Mouse (Mus musculus): ENCODE data around the gene Pcsk5. TPM values are rescaled to one million over a fixed set of nuclear protein-coding genes. Genes with fewer than 3 reads are reported as not detected.

Gene Pcsk5
- polyA plus RNA-seq, 1 experiment from 2014 or later, result 7.9 TPM

DNA sequence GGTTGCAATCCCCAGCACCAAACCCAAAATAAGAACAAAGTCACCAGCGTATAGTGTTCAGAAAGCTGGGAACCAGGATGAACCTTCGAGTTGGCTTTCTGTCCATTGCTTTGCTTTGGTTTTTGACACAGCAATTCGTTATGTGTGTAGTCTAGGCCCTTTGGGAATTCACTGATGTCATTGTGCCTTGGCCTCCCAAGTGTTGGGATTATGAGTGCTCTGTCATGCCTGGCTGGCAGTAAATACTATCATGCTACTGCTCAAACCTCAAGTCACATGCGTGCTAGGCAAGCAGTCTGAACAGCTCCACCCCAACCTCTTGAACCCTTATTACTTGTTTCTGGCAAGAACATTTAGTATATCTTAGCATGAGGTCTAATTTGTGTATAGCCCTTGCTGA, 434.3 kb downstream of the Pcsk5 start:
- Histone ChIP-seq H3K36me3 (ENCODE audit: control insufficient read depth, insufficient read depth, low read length) (peaks cover 21% of the 10 kb centered on the region), H3K9ac (replicated peaks; ENCODE audit: low read length) (no peak overlapping the region), H3K4me2 (ENCODE audit: low read length) (no peak overlapping the region), H3K4me1 (ENCODE audit: control insufficient read depth, insufficient read depth, low read length) (no peaks in the 10 kb centered on the region), H3K27ac (replicated peaks; ENCODE audit: low read depth, low read length) (no peak overlapping the region), H3K4me3 (replicated peaks; ENCODE audit: low read depth, low read length) (no peak overlapping the region), H3K9me3 (ENCODE audit: control insufficient read depth, low read length) (no peaks in the 10 kb centered on the region), H3K27me3 (ENCODE audit: control insufficient read depth, insufficient read depth, low read length) (no peaks in the 10 kb centered on the region)
- WGBS, result 88% methylated on average over 4 of the region's 4 CpGs
- DNase-seq (no peak), ATAC-seq (ENCODE audit: low FRiP score, low TSS enrichment) (no peak)

DNA sequence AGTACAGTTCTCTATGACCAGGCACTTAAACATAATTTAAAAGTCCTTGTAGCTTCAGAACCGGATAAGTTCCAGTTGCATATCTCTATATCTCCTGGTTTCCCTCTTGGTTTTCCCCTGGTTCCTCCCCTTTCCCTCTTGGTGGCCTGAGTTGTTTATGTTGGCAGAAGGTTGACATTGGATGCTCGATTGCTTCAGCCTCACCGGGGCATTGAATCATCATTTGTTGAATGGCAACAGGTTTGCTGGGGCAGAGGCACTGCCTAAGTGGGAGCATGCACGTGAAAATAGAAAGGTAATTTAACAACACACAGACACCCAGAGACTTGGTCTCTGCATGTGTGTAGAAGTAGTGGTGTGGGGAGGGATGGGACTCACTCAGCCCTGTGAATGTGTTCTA, 436.9 kb downstream of the Pcsk5 start:
- no peak overlapping the region for H3K9ac ChIP-seq (replicated peaks; ENCODE audit: low read length)
- no peak overlapping the region for H3K27ac ChIP-seq (replicated peaks; ENCODE audit: low read depth, low read length)
- H3K9me3 ChIP-seq (ENCODE audit: control insufficient read depth, low read length), result no peaks in the 10 kb centered on the region
- peaks cover 31% of the 10 kb centered on the region for H3K36me3 ChIP-seq (ENCODE audit: control insufficient read depth, insufficient read depth, low read length)
- no peaks in the 10 kb centered on the region for H3K27me3 ChIP-seq (ENCODE audit: control insufficient read depth, insufficient read depth, low read length)
- no peak overlapping the region for H3K4me3 ChIP-seq (replicated peaks; ENCODE audit: low read depth, low read length)
- no peak for ATAC-seq (ENCODE audit: low FRiP score, low TSS enrichment)
- H3K4me2 ChIP-seq (ENCODE audit: low read length), result no peak overlapping the region
- H3K4me1 ChIP-seq (ENCODE audit: control insufficient read depth, insufficient read depth, low read length), result no peaks in the 10 kb centered on the region
- 94% methylated on average over 4 of the region's 4 CpGs for WGBS
- DNase-seq, result no peak

- no peaks in the 10 kb centered on the region for H3K9me3 ChIP-seq (ENCODE audit: control insufficient read depth, low read length)
- no peak overlapping the region for H3K27ac ChIP-seq (replicated peaks; ENCODE audit: low read depth, low read length)
- ATAC-seq (ENCODE audit: low FRiP score, low TSS enrichment), result no peak
- peaks cover 5% of the 10 kb centered on the region for H3K4me1 ChIP-seq (ENCODE audit: control insufficient read depth, insufficient read depth, low read length)
- DNase-seq, result no peak
- no peak overlapping the region for H3K4me3 ChIP-seq (replicated peaks; ENCODE audit: low read depth, low read length)
- no peak overlapping the region for H3K9ac ChIP-seq (replicated peaks; ENCODE audit: low read length)
- no peak overlapping the region for H3K4me2 ChIP-seq (ENCODE audit: low read length)
- H3K36me3 ChIP-seq (ENCODE audit: control insufficient read depth, insufficient read depth, low read length), result peaks cover 31% of the 10 kb centered on the region
- no peaks in the 10 kb centered on the region for H3K27me3 ChIP-seq (ENCODE audit: control insufficient read depth, insufficient read depth, low read length)
- 86% methylated on average over 4 of the region's 4 CpGs for WGBS
Observed at GRCm38 (mm10) chr19:17399965-17400364, 437.5 kb downstream of the Pcsk5 start.

- DNase-seq, result no peak
Observed at GRCm38 (mm10) chr19:17397922-17398321, 439.5 kb downstream of the Pcsk5 start.

GRCm38 (mm10) chr19:17396802-17397201, 440.6 kb downstream of the Pcsk5 start:
- H3K9me3 ChIP-seq (ENCODE audit: control insufficient read depth, low read length), result no peaks in the 10 kb centered on the region
- H3K4me1 ChIP-seq (ENCODE audit: control insufficient read depth, insufficient read depth, low read length), result peaks cover 10% of the 10 kb centered on the region
- DNase-seq (no peak), ATAC-seq (ENCODE audit: low FRiP score, low TSS enrichment) (no peak)
- no peak overlapping the region for H3K9ac ChIP-seq (replicated peaks; ENCODE audit: low read length)
- H3K4me2 ChIP-seq (ENCODE audit: low read length), result no peak overlapping the region
- peaks cover 31% of the 10 kb centered on the region for H3K36me3 ChIP-seq (ENCODE audit: control insufficient read depth, insufficient read depth, low read length)
- 95% methylated on average over 4 of the region's 4 CpGs for WGBS
- no peak overlapping the region for H3K27ac ChIP-seq (replicated peaks; ENCODE audit: low read depth, low read length)
- H3K27me3 ChIP-seq (ENCODE audit: control insufficient read depth, insufficient read depth, low read length), result 0 out of 2 replicates have a peak, but pooled peaks cover 4% of the 10 kb centered on the region
- no peak overlapping the region for H3K4me3 ChIP-seq (replicated peaks; ENCODE audit: low read depth, low read length)

More at GRCm38 (mm10) chr19:17397922-17398321, 439.5 kb downstream of the Pcsk5 start:
- Histone ChIP-seq H3K9ac (replicated peaks; ENCODE audit: low read length) (no peak overlapping the region), H3K4me2 (ENCODE audit: low read length) (no peak overlapping the region), H3K4me1 (ENCODE audit: control insufficient read depth, insufficient read depth, low read length) (peaks cover 10% of the 10 kb centered on the region), H3K9me3 (ENCODE audit: control insufficient read depth, low read length) (no peaks in the 10 kb centered on the region), H3K36me3 (ENCODE audit: control insufficient read depth, insufficient read depth, low read length) (peaks cover 31% of the 10 kb centered on the region), H3K27ac (replicated peaks; ENCODE audit: low read depth, low read length) (no peak overlapping the region), H3K27me3 (ENCODE audit: control insufficient read depth, insufficient read depth, low read length) (0 out of 2 replicates have a peak, but pooled peaks cover 3% of the 10 kb centered on the region), H3K4me3 (replicated peaks; ENCODE audit: low read depth, low read length) (no peak overlapping the region)
- ATAC-seq (ENCODE audit: low FRiP score, low TSS enrichment), result no peak
- 78% methylated on average over 5 of the region's 5 CpGs for WGBS

DNA sequence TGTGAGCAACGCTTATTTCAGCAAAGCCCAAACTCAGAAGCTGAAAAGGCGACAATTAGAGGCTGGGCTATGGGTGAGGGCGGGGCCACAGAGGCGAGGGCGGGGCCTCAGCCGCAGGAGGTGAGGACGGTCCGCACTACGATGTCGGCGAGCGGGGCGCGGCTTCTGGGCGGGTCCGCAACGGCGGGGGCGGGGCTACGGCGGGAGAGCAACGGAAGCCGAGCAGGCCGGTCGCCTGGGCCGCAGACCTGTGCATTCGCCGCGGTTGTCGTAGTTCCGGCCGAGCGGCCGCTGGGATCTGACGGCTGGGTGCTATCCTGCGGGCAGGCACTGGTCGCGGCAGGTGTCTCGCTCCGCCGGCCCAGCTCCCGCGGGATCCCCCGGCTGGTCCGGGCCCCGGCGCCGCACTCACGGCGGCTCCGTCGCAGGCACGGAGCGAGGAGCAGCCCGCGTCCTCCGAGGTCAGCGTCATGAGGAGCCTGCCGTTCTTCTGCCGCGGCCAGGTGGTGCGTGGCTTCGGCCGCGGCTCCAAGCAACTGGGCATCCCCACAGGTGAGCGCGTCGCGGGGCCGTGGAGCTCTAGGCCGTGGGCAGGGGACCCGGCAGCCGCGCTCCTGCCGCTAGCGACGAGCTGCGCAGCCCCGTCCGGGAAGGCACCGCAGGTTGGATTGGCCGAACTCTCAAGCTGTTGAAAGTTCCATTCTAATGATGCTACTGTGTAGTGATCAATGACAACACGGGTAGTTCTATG, 443.4 kb downstream of the Pcsk5 start, which contains the start of gene Rfk:
Gene Rfk, plus strand, starts transcription at position 203 of the 751 bp plus-strand sequence.
- Histone ChIP-seq H3K27me3 (ENCODE audit: control insufficient read depth, insufficient read depth, low read length) (0 out of 2 replicates have a peak, but pooled peaks cover 4% of the 10 kb centered on the region), H3K9me3 (ENCODE audit: control insufficient read depth, low read length) (no peaks in the 10 kb centered on the region), H3K9ac (replicated peaks; ENCODE audit: low read length) (peak within 1 kb of the TSS; percentile 86), H3K36me3 (ENCODE audit: control insufficient read depth, insufficient read depth, low read length) (peaks cover 15% of the 10 kb centered on the region; the same call in 1 of the 2 replicates), H3K27ac (replicated peaks; ENCODE audit: low read depth, low read length) (peak within 1 kb of the TSS; percentile 68), H3K4me2 (ENCODE audit: low read length) (peak within 1 kb of the TSS; percentile 72), H3K4me1 (ENCODE audit: control insufficient read depth, insufficient read depth, low read length) (peaks cover 10% of the 10 kb centered on the region), H3K4me3 (replicated peaks; ENCODE audit: low read depth, low read length) (peak within 1 kb of the TSS; percentile 96)
- DNase-seq (peak; percentile 94), ATAC-seq (ENCODE audit: low FRiP score, low TSS enrichment) (peak; percentile 97)
- WGBS, result under 1% methylated on average over 83 of the region's 83 CpGs

DNA sequence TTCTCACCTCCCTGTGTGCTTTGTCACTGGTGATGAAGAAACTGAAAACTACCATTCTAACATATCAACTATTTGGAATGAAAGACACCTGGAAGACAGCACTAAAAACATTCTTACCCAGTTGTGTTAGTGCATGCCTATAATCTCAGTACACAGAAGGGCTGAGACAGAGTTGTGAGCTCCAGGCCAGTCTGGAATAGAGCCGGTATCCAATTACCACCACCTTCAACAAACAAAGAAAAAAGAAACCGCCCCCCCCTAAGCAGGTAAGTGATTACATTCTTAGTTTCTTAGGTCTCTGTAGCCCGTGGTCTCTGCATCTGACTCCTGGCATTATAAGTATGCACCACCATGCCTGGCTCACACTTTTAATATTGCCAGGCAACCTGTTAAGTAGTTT, 444.6 kb downstream of the Pcsk5 start:
- ATAC-seq (ENCODE audit: low FRiP score, low TSS enrichment), result no peak
- Histone ChIP-seq H3K9me3 (ENCODE audit: control insufficient read depth, low read length) (no peaks in the 10 kb centered on the region), H3K27ac (replicated peaks; ENCODE audit: low read depth, low read length) (no peak overlapping the region), H3K4me3 (replicated peaks; ENCODE audit: low read depth, low read length) (peak overlapping the region; percentile 96; the same call in 1 of the 2 replicates), H3K36me3 (ENCODE audit: control insufficient read depth, insufficient read depth, low read length) (peaks cover 7% of the 10 kb centered on the region; the same call in 1 of the 2 replicates), H3K4me2 (ENCODE audit: low read length) (no peak overlapping the region), H3K27me3 (ENCODE audit: control insufficient read depth, insufficient read depth, low read length) (0 out of 2 replicates have a peak, but pooled peaks cover 4% of the 10 kb centered on the region), H3K9ac (replicated peaks; ENCODE audit: low read length) (no peak overlapping the region), H3K4me1 (ENCODE audit: control insufficient read depth, insufficient read depth, low read length) (peaks cover 10% of the 10 kb centered on the region)
- DNase-seq, result no peak
- 12% methylated on average over 3 of the region's 3 CpGs for WGBS

GRCm38 (mm10) chr19:17388404-17388803, 449.0 kb downstream of the Pcsk5 start:
- H3K4me2 ChIP-seq (ENCODE audit: low read length), result no peak overlapping the region
- peak; percentile 82 for DNase-seq
- no peak for ATAC-seq (ENCODE audit: low FRiP score, low TSS enrichment)
- H3K9me3 ChIP-seq (ENCODE audit: control insufficient read depth, low read length), result no peaks in the 10 kb centered on the region
- H3K27ac ChIP-seq (replicated peaks; ENCODE audit: low read depth, low read length), result no peak overlapping the region
- 0 out of 2 replicates have a peak, but pooled peaks cover 4% of the 10 kb centered on the region for H3K27me3 ChIP-seq (ENCODE audit: control insufficient read depth, insufficient read depth, low read length)
- 14% methylated on average over 2 of the region's 2 CpGs for WGBS
- H3K4me3 ChIP-seq (replicated peaks; ENCODE audit: low read depth, low read length), result no peak overlapping the region
- H3K4me1 ChIP-seq (ENCODE audit: control insufficient read depth, insufficient read depth, low read length), result no peaks in the 10 kb centered on the region
- H3K36me3 ChIP-seq (ENCODE audit: control insufficient read depth, insufficient read depth, low read length), result no peaks in the 10 kb centered on the region
- H3K9ac ChIP-seq (replicated peaks; ENCODE audit: low read length), result no peak overlapping the region

DNA sequence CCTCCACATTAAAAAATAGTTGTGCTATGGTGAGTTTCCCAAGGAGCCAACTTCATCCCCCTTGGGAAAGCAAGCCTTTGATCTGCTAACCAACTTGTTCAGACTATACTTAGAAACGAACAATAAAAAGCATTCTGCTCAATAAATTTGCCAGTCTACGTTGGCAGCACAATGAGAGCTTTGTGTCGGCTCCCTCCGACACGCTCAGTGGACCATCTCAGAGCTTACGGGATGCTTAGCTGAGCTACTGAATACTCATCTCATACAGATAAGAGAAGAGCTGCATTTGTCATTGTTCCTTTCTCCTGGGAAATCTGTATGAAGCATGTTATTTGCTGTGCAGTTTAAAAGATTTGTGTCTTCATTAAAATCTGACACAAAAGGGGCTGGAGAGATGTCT, 451.0 kb downstream of the Pcsk5 start:
- ATAC-seq (ENCODE audit: low FRiP score, low TSS enrichment) (0 out of 2 replicates have a peak, but pooled peaks have one; percentile 32), DNase-seq (peak; percentile 50)
- Histone ChIP-seq H3K27me3 (ENCODE audit: control insufficient read depth, insufficient read depth, low read length) (no peaks in the 10 kb centered on the region), H3K9me3 (ENCODE audit: control insufficient read depth, low read length) (no peaks in the 10 kb centered on the region), H3K4me1 (ENCODE audit: control insufficient read depth, insufficient read depth, low read length) (no peaks in the 10 kb centered on the region), H3K4me3 (replicated peaks; ENCODE audit: low read depth, low read length) (no peak overlapping the region), H3K36me3 (ENCODE audit: control insufficient read depth, insufficient read depth, low read length) (no peaks in the 10 kb centered on the region), H3K4me2 (ENCODE audit: low read length) (0 out of 2 replicates have a peak overlapping the region, but pooled peaks have one; percentile 10), H3K27ac (replicated peaks; ENCODE audit: low read depth, low read length) (no peak overlapping the region), H3K9ac (replicated peaks; ENCODE audit: low read length) (no peak overlapping the region)
- 3% methylated on average over 6 of the region's 6 CpGs for WGBS
